Mouse (Mus musculus): ENCODE measurements around the gene Dok4. TPM values are rescaled to one million over a fixed set of nuclear protein-coding genes. Genes with fewer than 3 reads are reported as not detected.

Dok4 gene
- polyA plus RNA-seq, 1 experiment from 2014 or later: 28.2 TPM

- Histone ChIP-seq H3K27ac (replicated peaks in 1 of 2; ENCODE audit: control insufficient read depth in 1 of 2, insufficient read depth in 1 of 2, low read depth in 2 of 2, low read length in 2 of 2) (no peak overlapping the region), H3K36me3 (ENCODE audit: control insufficient read depth, insufficient read depth, low read length) (peaks cover 94% of the 10 kb centered on the region), H3K4me2 (ENCODE audit: low read length) (no peak overlapping the region), H3K4me1 (ENCODE audit: control insufficient read depth in 2 of 2, insufficient read depth in 2 of 2, low read length in 2 of 2) (no peaks in the 10 kb centered on the region), H3K9ac (ENCODE audit: low read length) (no peak overlapping the region), H3K9me3 (ENCODE audit: control insufficient read depth, low read length) (no peaks in the 10 kb centered on the region), H3K27me3 (ENCODE audit: control insufficient read depth, insufficient read depth, low read length) (no peaks in the 10 kb centered on the region), H3K4me3 (ENCODE audit: control insufficient read depth in 1 of 2, insufficient read depth in 1 of 2, low read depth in 1 of 2, low read length in 2 of 2) (no peak overlapping the region)
- ATAC-seq (ENCODE audit: insufficient number of reproducible peaks, insufficient read depth, low FRiP score, low read depth): no peak
- WGBS: 86% methylated on average over 6 of the region's 6 CpGs
Observed at GRCm38 (mm10) chr8:94825170-94825569, 51.0 kb downstream of the Dok4 start.

- no peak overlapping the region for H3K9ac ChIP-seq (ENCODE audit: low read length)
- no peak overlapping the region for H3K4me2 ChIP-seq (ENCODE audit: low read length)
- H3K4me1 ChIP-seq (ENCODE audit: control insufficient read depth in 2 of 2, insufficient read depth in 2 of 2, low read length in 2 of 2): no peaks in the 10 kb centered on the region
- WGBS: 73% methylated on average over 23 of the region's 23 CpGs
- no peak overlapping the region for H3K27ac ChIP-seq (replicated peaks in 1 of 2; ENCODE audit: control insufficient read depth in 1 of 2, insufficient read depth in 1 of 2, low read depth in 2 of 2, low read length in 2 of 2)
- no peaks in the 10 kb centered on the region for H3K27me3 ChIP-seq (ENCODE audit: control insufficient read depth, insufficient read depth, low read length)
- no peaks in the 10 kb centered on the region for H3K9me3 ChIP-seq (ENCODE audit: control insufficient read depth, low read length)
- H3K4me3 ChIP-seq (ENCODE audit: control insufficient read depth in 1 of 2, insufficient read depth in 1 of 2, low read depth in 1 of 2, low read length in 2 of 2): no peak overlapping the region
- peaks cover 75% of the 10 kb centered on the region for H3K36me3 ChIP-seq (ENCODE audit: control insufficient read depth, insufficient read depth, low read length)
- ATAC-seq (ENCODE audit: insufficient number of reproducible peaks, insufficient read depth, low FRiP score, low read depth): no peak
Observed at GRCm38 (mm10) chr8:94822637-94823560, 53.2 kb downstream of the Dok4 start.

- no peak for ATAC-seq (ENCODE audit: insufficient number of reproducible peaks, insufficient read depth, low FRiP score, low read depth)
- H3K9me3 ChIP-seq (ENCODE audit: control insufficient read depth, low read length): no peaks in the 10 kb centered on the region
- H3K4me2 ChIP-seq (ENCODE audit: low read length): no peak overlapping the region
- H3K27ac ChIP-seq (replicated peaks in 1 of 2; ENCODE audit: control insufficient read depth in 1 of 2, insufficient read depth in 1 of 2, low read depth in 2 of 2, low read length in 2 of 2): no peak overlapping the region
- H3K4me1 ChIP-seq (ENCODE audit: control insufficient read depth in 2 of 2, insufficient read depth in 2 of 2, low read length in 2 of 2): no peaks in the 10 kb centered on the region
- no peaks in the 10 kb centered on the region for H3K27me3 ChIP-seq (ENCODE audit: control insufficient read depth, insufficient read depth, low read length)
- H3K9ac ChIP-seq (ENCODE audit: low read length): no peak overlapping the region
- no peak overlapping the region for H3K4me3 ChIP-seq (ENCODE audit: control insufficient read depth in 1 of 2, insufficient read depth in 1 of 2, low read depth in 1 of 2, low read length in 2 of 2)
- H3K36me3 ChIP-seq (ENCODE audit: control insufficient read depth, insufficient read depth, low read length): peaks cover 62% of the 10 kb centered on the region
- WGBS: 86% methylated on average over 2 of the region's 2 CpGs
Observed at GRCm38 (mm10) chr8:94821381-94821780, 54.7 kb downstream of the Dok4 start.

GRCm38 (mm10) chr8:94820553-94820952, 55.6 kb downstream of the Dok4 start:
- 84% methylated on average over 7 of the region's 7 CpGs for WGBS
- Histone ChIP-seq H3K27ac (replicated peaks in 1 of 2; ENCODE audit: control insufficient read depth in 1 of 2, insufficient read depth in 1 of 2, low read depth in 2 of 2, low read length in 2 of 2) (no peak overlapping the region), H3K9ac (ENCODE audit: low read length) (no peak overlapping the region), H3K36me3 (ENCODE audit: control insufficient read depth, insufficient read depth, low read length) (peaks cover 54% of the 10 kb centered on the region), H3K4me3 (ENCODE audit: control insufficient read depth in 1 of 2, insufficient read depth in 1 of 2, low read depth in 1 of 2, low read length in 2 of 2) (no peak overlapping the region), H3K4me2 (ENCODE audit: low read length) (no peak overlapping the region), H3K9me3 (ENCODE audit: control insufficient read depth, low read length) (no peaks in the 10 kb centered on the region), H3K27me3 (ENCODE audit: control insufficient read depth, insufficient read depth, low read length) (no peaks in the 10 kb centered on the region), H3K4me1 (ENCODE audit: control insufficient read depth in 2 of 2, insufficient read depth in 2 of 2, low read length in 2 of 2) (no peaks in the 10 kb centered on the region)
- no peak for ATAC-seq (ENCODE audit: insufficient number of reproducible peaks, insufficient read depth, low FRiP score, low read depth)

GRCm38 (mm10) chr8:94819671-94820179, 56.4 kb downstream of the Dok4 start:
- Histone ChIP-seq H3K9ac (ENCODE audit: low read length) (no peak overlapping the region), H3K4me3 (ENCODE audit: control insufficient read depth in 1 of 2, insufficient read depth in 1 of 2, low read depth in 1 of 2, low read length in 2 of 2) (no peak overlapping the region), H3K27me3 (ENCODE audit: control insufficient read depth, insufficient read depth, low read length) (no peaks in the 10 kb centered on the region), H3K4me1 (ENCODE audit: control insufficient read depth in 2 of 2, insufficient read depth in 2 of 2, low read length in 2 of 2) (no peaks in the 10 kb centered on the region), H3K4me2 (ENCODE audit: low read length) (no peak overlapping the region), H3K9me3 (ENCODE audit: control insufficient read depth, low read length) (no peaks in the 10 kb centered on the region), H3K27ac (replicated peaks in 1 of 2; ENCODE audit: control insufficient read depth in 1 of 2, insufficient read depth in 1 of 2, low read depth in 2 of 2, low read length in 2 of 2) (no peak overlapping the region), H3K36me3 (ENCODE audit: control insufficient read depth, insufficient read depth, low read length) (peaks cover 45% of the 10 kb centered on the region)
- ATAC-seq (ENCODE audit: insufficient number of reproducible peaks, insufficient read depth, low FRiP score, low read depth): no peak
- 42% methylated on average over 6 of the region's 6 CpGs for WGBS

GRCm38 (mm10) chr8:94817933-94818332, 58.2 kb downstream of the Dok4 start:
- WGBS: 87% methylated on average over 11 of the region's 11 CpGs
- Histone ChIP-seq H3K4me2 (ENCODE audit: low read length) (no peak overlapping the region), H3K9ac (ENCODE audit: low read length) (no peak overlapping the region), H3K9me3 (ENCODE audit: control insufficient read depth, low read length) (no peaks in the 10 kb centered on the region), H3K4me3 (ENCODE audit: control insufficient read depth in 1 of 2, insufficient read depth in 1 of 2, low read depth in 1 of 2, low read length in 2 of 2) (no peak overlapping the region), H3K27ac (replicated peaks in 1 of 2; ENCODE audit: control insufficient read depth in 1 of 2, insufficient read depth in 1 of 2, low read depth in 2 of 2, low read length in 2 of 2) (no peak overlapping the region), H3K27me3 (ENCODE audit: control insufficient read depth, insufficient read depth, low read length) (no peaks in the 10 kb centered on the region), H3K4me1 (ENCODE audit: control insufficient read depth in 2 of 2, insufficient read depth in 2 of 2, low read length in 2 of 2) (no peaks in the 10 kb centered on the region), H3K36me3 (ENCODE audit: control insufficient read depth, insufficient read depth, low read length) (peaks cover 28% of the 10 kb centered on the region)
- no peak for ATAC-seq (ENCODE audit: insufficient number of reproducible peaks, insufficient read depth, low FRiP score, low read depth)

GRCm38 (mm10) chr8:94814556-94814955, 61.6 kb downstream of the Dok4 start:
- H3K27me3 ChIP-seq (ENCODE audit: control insufficient read depth, insufficient read depth, low read length): no peaks in the 10 kb centered on the region
- no peak for ATAC-seq (ENCODE audit: insufficient number of reproducible peaks, insufficient read depth, low FRiP score, low read depth)
- 0 out of 2 replicates have a peak, but pooled peaks cover 2% of the 10 kb centered on the region for H3K36me3 ChIP-seq (ENCODE audit: control insufficient read depth, insufficient read depth, low read length)
- no peaks in the 10 kb centered on the region for H3K9me3 ChIP-seq (ENCODE audit: control insufficient read depth, low read length)
- peaks cover 0 to 3% of the 10 kb centered on the region in 2 experiments; a peak in 1 of 4 replicates for H3K4me1 ChIP-seq (ENCODE audit: control insufficient read depth in 2 of 2, insufficient read depth in 2 of 2, low read length in 2 of 2)
- H3K4me3 ChIP-seq (ENCODE audit: control insufficient read depth in 1 of 2, insufficient read depth in 1 of 2, low read depth in 1 of 2, low read length in 2 of 2): no peak overlapping the region
- no peak overlapping the region for H3K9ac ChIP-seq (ENCODE audit: low read length)
- no peak overlapping the region for H3K27ac ChIP-seq (replicated peaks in 1 of 2; ENCODE audit: control insufficient read depth in 1 of 2, insufficient read depth in 1 of 2, low read depth in 2 of 2, low read length in 2 of 2)
- H3K4me2 ChIP-seq (ENCODE audit: low read length): no peak overlapping the region
- WGBS: 0% methylated on average over 1 of the region's 1 CpGs
